Mouse (Mus musculus): Measurements from ENCODE around the gene Sult2b1. TPM values are rescaled to one million over a fixed set of nuclear protein-coding genes. Genes with fewer than 3 reads are reported as not detected.
A peak's percentile ranks its signal among the peaks of the same experiment; 100 is the strongest.

Gene Sult2b1
- polyA plus RNA-seq, 1 experiment from 2014 or later, result 5.9 TPM

DNA sequence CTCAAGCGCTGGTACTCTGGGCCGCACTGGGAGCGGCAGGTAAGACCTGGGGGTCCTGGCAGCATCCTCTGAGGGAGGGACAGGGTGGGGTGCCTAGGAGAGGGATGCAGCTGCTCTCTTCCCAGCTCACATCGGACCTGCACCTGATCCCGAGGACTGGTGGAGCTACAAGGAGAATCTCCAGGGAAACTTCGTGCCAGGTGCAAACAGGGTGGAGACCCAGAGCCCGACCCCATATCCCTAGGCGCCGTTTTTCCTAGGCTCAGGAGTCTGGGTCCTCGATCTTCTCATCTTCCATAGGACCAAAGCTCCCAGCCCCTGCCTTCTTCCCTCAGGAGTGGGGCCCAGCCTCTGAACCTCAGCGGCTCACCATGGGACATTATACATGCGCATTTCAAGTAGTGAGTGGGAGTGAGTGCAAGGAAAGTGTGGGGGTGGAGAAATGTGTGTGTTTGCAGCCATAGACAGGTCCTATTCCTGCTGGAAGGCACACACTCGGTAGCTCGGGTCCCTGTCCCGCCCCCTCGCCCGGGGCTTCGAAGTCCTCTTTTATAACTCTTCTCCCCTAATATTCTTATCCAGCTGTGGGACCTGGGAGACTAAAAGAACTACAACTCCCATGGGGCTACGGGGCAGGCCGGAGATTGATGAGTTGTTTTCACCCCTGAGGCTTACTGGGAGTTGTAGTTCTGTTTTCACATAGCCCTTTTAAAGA is 84.0 kb downstream of the Sult2b1 start:
- Histone ChIP-seq H3K36me3 (ENCODE audit: insufficient read depth) (no peaks in the 10 kb centered on the region), H3K4me1 (ENCODE audit: insufficient read depth) (peaks cover 4% of the 10 kb centered on the region), H3K4me2 (peak overlapping the region; percentile 69), H3K9ac (peak overlapping the region; percentile 21; the same call in 1 of the 2 replicates), H3K27ac (ENCODE audit: low read depth) (no peak overlapping the region), H3K4me3 (ENCODE audit: low read depth, low read length) (peak overlapping the region; percentile 38), H3K27me3 (ENCODE audit: insufficient read depth, low read length) (peaks cover 25% of the 10 kb centered on the region), H3K9me3 (ENCODE audit: low read depth, low read length) (no peaks in the 10 kb centered on the region)
- peak; percentile 18; the same call in 1 of the 2 replicates for ATAC-seq (ENCODE audit: insufficient read depth)
- no peak for TF ChIP-seq CTCF (IDR thresholded peaks at IDR 0.05; ENCODE audit: low read depth)
- peak; percentile 88 for DNase-seq
- 2% methylated on average over 20 of the region's 20 CpGs for whole genome bisulfite sequencing

DNA sequence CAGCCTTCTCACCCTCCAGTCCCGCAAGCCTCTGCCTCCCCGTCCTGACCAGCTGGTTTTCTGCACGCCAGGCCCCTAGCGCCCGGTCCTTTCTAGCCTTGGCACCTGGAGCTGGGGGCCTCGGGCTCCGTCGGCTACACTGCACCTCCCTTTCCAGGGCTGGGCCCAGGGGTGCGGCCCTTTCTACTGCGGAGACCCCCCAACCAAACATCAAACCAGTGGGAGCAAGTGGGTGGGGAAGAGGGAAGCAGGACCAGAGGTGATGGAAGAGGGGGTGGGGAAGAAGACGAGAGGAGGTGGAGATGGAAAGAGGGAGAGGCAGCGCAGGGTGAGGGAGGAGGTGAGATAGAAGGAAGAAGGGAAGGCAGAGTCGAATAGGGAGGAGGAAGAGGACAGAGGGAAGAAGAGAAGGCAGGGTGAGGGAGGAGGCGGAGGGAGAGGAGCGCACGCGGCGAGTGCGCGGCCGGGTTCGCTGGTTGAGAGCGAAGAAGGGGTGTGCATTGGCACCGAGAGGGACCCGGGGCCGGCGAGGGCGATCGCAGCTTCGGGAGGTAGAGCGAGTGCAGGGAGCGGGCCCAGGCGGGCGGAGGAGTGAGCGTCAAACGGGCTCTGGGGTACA is 84.8 kb downstream of the Sult2b1 start, which contains the start of gene Car11:
Gene Car11 (plus strand): TSS at position 321 of the 619 bp plus-strand sequence.
- ATAC-seq (ENCODE audit: insufficient read depth) (no peak), DNase-seq (no peak)
- Histone ChIP-seq H3K9me3 (ENCODE audit: low read depth, low read length) (no peaks in the 10 kb centered on the region), H3K4me1 (ENCODE audit: insufficient read depth) (peaks cover 3% of the 10 kb centered on the region; the same call in 1 of the 2 replicates), H3K27ac (ENCODE audit: low read depth) (no peak within 1 kb of the TSS), H3K36me3 (ENCODE audit: insufficient read depth) (no peaks in the 10 kb centered on the region), H3K4me3 (ENCODE audit: low read depth, low read length) (peak within 1 kb of the TSS; percentile 38), H3K4me2 (peak within 1 kb of the TSS; percentile 69), H3K9ac (peak within 1 kb of the TSS; percentile 38; the same call in 1 of the 2 replicates), H3K27me3 (ENCODE audit: insufficient read depth, low read length) (peaks cover 25% of the 10 kb centered on the region)
- no peak for TF ChIP-seq CTCF (IDR thresholded peaks at IDR 0.05; ENCODE audit: low read depth)
- WGBS, result 2% methylated on average over 36 of the region's 36 CpGs

DNA sequence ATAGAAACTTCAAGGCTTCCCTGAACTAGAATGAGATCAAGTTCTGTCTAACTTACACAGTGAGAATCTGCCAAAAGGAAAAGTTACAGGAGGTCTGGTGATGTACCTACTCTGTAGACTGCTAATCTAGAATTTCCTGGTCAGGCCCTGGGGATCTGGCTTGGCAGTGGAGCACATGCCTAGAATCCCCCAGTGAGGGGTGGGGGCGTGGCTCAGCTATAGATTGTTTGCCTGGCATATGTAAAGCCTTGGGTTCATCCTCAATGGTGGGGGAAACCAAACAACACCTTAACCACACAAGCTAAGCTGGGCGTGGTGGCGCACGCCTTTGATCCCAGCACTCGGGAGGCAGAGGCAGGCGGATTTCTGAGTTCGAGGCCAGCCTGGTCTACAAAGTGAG is 86.6 kb downstream of the Sult2b1 start:
- Histone ChIP-seq H3K9ac (no peak overlapping the region), H3K9me3 (ENCODE audit: low read depth, low read length) (no peaks in the 10 kb centered on the region), H3K4me2 (no peak overlapping the region), H3K36me3 (ENCODE audit: insufficient read depth) (no peaks in the 10 kb centered on the region), H3K27me3 (ENCODE audit: insufficient read depth, low read length) (peaks cover 25% of the 10 kb centered on the region), H3K27ac (ENCODE audit: low read depth) (no peak overlapping the region), H3K4me3 (ENCODE audit: low read depth, low read length) (no peak overlapping the region), H3K4me1 (ENCODE audit: insufficient read depth) (peaks cover 3% of the 10 kb centered on the region; the same call in 1 of the 2 replicates)
- ATAC-seq (ENCODE audit: insufficient read depth) (no peak), DNase-seq (no peak)
- WGBS, result 80% methylated on average over 5 of the region's 7 CpGs
- TF ChIP-seq CTCF (IDR thresholded peaks at IDR 0.05; ENCODE audit: low read depth), result no peak

DNA sequence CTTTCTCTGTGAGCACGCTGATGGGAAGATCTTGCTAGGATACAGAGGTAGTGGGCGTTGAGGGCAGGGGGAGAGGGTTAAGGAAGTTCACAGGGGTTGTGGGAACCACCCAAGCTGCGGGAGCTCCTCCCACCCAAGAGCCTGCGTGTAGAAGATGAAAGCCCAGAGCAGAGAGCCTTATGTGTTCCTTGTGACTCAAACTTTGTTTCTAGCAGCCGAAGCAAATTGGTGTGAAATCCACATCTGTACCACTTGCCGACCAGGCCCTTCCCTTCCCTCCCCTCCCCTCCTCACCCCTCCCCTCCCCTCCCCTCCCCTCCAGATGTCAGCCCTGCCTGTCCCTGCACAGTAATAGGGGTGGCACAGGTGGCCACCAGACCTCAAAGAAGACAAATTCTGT is 89.4 kb downstream of the Sult2b1 start:
- no peak for TF ChIP-seq CTCF (IDR thresholded peaks at IDR 0.05; ENCODE audit: low read depth)
- WGBS, result 19% methylated on average over 6 of the region's 6 CpGs
- Histone ChIP-seq H3K9ac (no peak overlapping the region), H3K9me3 (ENCODE audit: low read depth, low read length) (no peaks in the 10 kb centered on the region), H3K27me3 (ENCODE audit: insufficient read depth, low read length) (peaks cover 18% of the 10 kb centered on the region), H3K4me2 (no peak overlapping the region), H3K36me3 (ENCODE audit: insufficient read depth) (no peaks in the 10 kb centered on the region), H3K27ac (ENCODE audit: low read depth) (no peak overlapping the region), H3K4me1 (ENCODE audit: insufficient read depth) (no peaks in the 10 kb centered on the region), H3K4me3 (ENCODE audit: low read depth, low read length) (no peak overlapping the region)
- no peak for DNase-seq
- no peak for ATAC-seq (ENCODE audit: insufficient read depth)

DNA sequence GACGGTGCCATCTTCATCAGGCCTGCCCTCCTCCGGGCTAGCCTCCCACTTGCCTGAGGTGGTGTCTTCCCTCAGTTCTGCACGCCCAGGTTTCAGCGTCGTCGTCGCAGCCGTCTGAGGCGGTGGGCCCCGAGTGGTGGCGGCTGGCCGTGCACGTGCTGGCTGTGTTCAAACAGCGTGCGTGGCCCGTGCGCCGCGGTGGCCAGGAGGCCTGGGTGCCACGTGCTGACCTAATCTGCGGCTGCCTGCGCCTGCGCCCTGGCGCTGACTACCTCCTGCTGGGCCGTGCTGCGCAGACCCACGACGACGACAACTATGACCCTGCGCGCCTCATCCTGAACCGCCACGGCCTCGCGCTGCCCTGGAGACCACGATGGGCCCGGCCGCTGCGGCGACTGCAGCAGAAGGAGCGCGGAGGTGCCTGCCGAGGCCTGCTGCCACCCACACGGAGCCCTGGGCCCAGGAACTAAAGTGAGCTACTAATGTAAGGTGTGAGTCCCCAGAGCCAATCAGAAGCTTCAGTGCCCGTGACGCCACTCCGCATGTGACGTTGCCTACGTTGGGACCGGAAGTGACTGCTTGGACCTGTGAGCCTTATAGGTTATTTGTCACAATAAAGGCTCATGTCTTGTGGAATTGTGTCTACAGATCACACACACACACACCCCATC is 90.4 kb downstream of the Sult2b1 start, which contains the start of gene Sec1:
Gene Sec1 (minus strand): TSS at position 482 of the 671 bp plus-strand sequence.
- Histone ChIP-seq H3K9ac (no peak within 1 kb of the TSS), H3K9me3 (ENCODE audit: low read depth, low read length) (no peaks in the 10 kb centered on the region), H3K4me1 (ENCODE audit: insufficient read depth) (no peaks in the 10 kb centered on the region), H3K4me3 (ENCODE audit: low read depth, low read length) (no peak within 1 kb of the TSS), H3K27me3 (ENCODE audit: insufficient read depth, low read length) (peaks cover 8% of the 10 kb centered on the region), H3K36me3 (ENCODE audit: insufficient read depth) (no peaks in the 10 kb centered on the region), H3K27ac (ENCODE audit: low read depth) (no peak within 1 kb of the TSS), H3K4me2 (no peak within 1 kb of the TSS)
- no peak for DNase-seq
- no peak; the same call in 1 of the 2 replicates for ATAC-seq (ENCODE audit: insufficient read depth)
- no peak for TF ChIP-seq CTCF (IDR thresholded peaks at IDR 0.05; ENCODE audit: low read depth)
- 86% methylated on average over 50 of the region's 50 CpGs for WGBS

DNA sequence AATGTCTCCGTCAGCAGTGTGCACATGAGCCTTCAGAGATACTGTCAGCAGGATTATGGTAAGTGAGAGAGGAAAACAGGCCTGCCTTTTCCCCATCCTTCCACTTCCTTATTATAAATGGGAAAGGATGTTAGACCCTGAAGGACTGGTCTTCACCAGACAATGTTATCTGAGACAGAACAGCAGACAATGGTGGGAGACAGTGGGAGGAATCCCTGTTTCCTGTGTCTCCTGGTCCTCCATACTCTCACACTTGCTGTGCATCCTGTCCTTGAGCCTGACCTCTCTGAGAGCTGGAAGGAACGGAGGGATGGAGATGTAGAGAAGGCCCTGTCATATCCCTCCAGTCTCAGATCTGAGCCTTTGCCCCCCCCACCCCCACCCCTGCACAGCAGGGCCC is 92.1 kb downstream of the Sult2b1 start:
- no peak overlapping the region for H3K4me2 ChIP-seq
- WGBS, result 63% methylated on average over 2 of the region's 2 CpGs
- DNase-seq, result no peak
- no peak overlapping the region for H3K4me3 ChIP-seq (ENCODE audit: low read depth, low read length)
- H3K27me3 ChIP-seq (ENCODE audit: insufficient read depth, low read length), result no peaks in the 10 kb centered on the region
- H3K27ac ChIP-seq (ENCODE audit: low read depth), result no peak overlapping the region
- no peak for ATAC-seq (ENCODE audit: insufficient read depth)
- H3K36me3 ChIP-seq (ENCODE audit: insufficient read depth), result no peaks in the 10 kb centered on the region
- no peaks in the 10 kb centered on the region for H3K4me1 ChIP-seq (ENCODE audit: insufficient read depth)
- H3K9me3 ChIP-seq (ENCODE audit: low read depth, low read length), result no peaks in the 10 kb centered on the region
- H3K9ac ChIP-seq, result no peak overlapping the region
- TF ChIP-seq CTCF (IDR thresholded peaks at IDR 0.05; ENCODE audit: low read depth), result no peak

DNA sequence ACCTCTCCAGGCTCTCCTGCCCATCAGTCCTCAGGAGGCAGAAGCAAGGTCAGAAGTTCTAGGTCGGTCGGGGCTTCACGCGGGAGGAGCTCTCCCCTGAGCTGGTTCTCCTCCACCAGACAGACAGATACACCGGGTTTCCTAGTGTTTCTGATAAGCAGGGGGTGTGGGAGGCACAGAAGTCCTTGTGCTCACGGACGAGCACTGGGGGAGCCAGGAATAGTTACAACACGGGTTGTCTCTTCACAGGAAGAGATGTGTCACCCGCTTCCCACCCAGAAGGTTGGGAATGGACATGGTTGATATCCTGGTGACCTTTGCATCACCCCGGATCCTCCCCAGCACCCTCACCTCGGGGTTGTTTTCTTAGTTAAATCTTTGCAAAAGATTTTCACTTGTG is 94.7 kb downstream of the Sult2b1 start:
- ATAC-seq (ENCODE audit: insufficient read depth), result no peak
- 53% methylated on average over 11 of the region's 11 CpGs for WGBS
- Histone ChIP-seq H3K4me2 (no peak overlapping the region), H3K4me3 (ENCODE audit: low read depth, low read length) (no peak overlapping the region), H3K36me3 (ENCODE audit: insufficient read depth) (no peaks in the 10 kb centered on the region), H3K9ac (no peak overlapping the region), H3K27ac (ENCODE audit: low read depth) (no peak overlapping the region), H3K27me3 (ENCODE audit: insufficient read depth, low read length) (no peaks in the 10 kb centered on the region), H3K9me3 (ENCODE audit: low read depth, low read length) (no peaks in the 10 kb centered on the region), H3K4me1 (ENCODE audit: insufficient read depth) (no peaks in the 10 kb centered on the region)
- TF ChIP-seq CTCF (IDR thresholded peaks at IDR 0.05; ENCODE audit: low read depth), result no peak
- DNase-seq, result no peak
